Mouse (Mus musculus) kidney, adult 8-10 months (tissue): Measurements from ENCODE around the gene Steap3.
"Not testable (repeated sequence)": the region's sequence is repeated elsewhere in the genome, so short reads cannot be mapped to it uniquely, and the experiment has no call there.

Source experiments
- DNase-seq, 2 experiments: peaks; one replicate each; pipeline ENCODE4 v3.0.0; 2022

Steap3 gene

GRCm38 (mm10) chr1:120272605-120273004, at the start of gene Steap3:
TSS of gene Steap3 (minus strand) at chr1:120272705.
- no peak for DNase-seq

- DNase-seq = no peak
Measured at GRCm38 (mm10) chr1:120321270-120322021, 48.9 kb upstream of the Steap3 start.

- DNase-seq = no peak
Measured at GRCm38 (mm10) chr1:120305801-120306200, 33.3 kb upstream of the Steap3 start.

- no peak for DNase-seq
Measured at GRCm38 (mm10) chr1:120296936-120297335, 24.4 kb upstream of the Steap3 start.

- DNase-seq = no peak
Measured at GRCm38 (mm10) chr1:120293803-120294202, 21.3 kb upstream of the Steap3 start.

GRCm38 (mm10) chr1:120291709-120292108, 19.2 kb upstream of the Steap3 start:
- DNase-seq = no peak

GRCm38 (mm10) chr1:120289843-120290242, 17.3 kb upstream of the Steap3 start:
- DNase-seq = no peak

GRCm38 (mm10) chr1:120287679-120288078, 15.2 kb upstream of the Steap3 start:
- DNase-seq = no peak

GRCm38 (mm10) chr1:120276058-120276457, 3.6 kb upstream of the Steap3 start:
- DNase-seq = not testable (repeated sequence)

- DNase-seq = no peak
Measured at GRCm38 (mm10) chr1:120275224-120275623, 2.7 kb upstream of the Steap3 start.

- DNase-seq = no peak
Measured at GRCm38 (mm10) chr1:120270882-120271281, 1.6 kb downstream of the Steap3 start.

- no peak for DNase-seq
Measured at GRCm38 (mm10) chr1:120270115-120270514, 2.4 kb downstream of the Steap3 start.

GRCm38 (mm10) chr1:120267631-120268030, 4.9 kb downstream of the Steap3 start:
- DNase-seq = no peak

GRCm38 (mm10) chr1:120266460-120266859, 6.0 kb downstream of the Steap3 start:
- no peak for DNase-seq

- peak; percentile 92 to 93 for DNase-seq
Measured at GRCm38 (mm10) chr1:120264861-120265686, 7.4 kb downstream of the Steap3 start.

- DNase-seq = peak; percentile 36 to 68
Measured at GRCm38 (mm10) chr1:120263226-120263625, 9.3 kb downstream of the Steap3 start.

GRCm38 (mm10) chr1:120261166-120261565, 11.3 kb downstream of the Steap3 start:
- DNase-seq = no peak

- DNase-seq = no peak
Measured at GRCm38 (mm10) chr1:120259249-120259648, 13.3 kb downstream of the Steap3 start.

GRCm38 (mm10) chr1:120258744-120259143, 13.8 kb downstream of the Steap3 start:
- no peak for DNase-seq

- DNase-seq = no peak
Measured at GRCm38 (mm10) chr1:120258245-120258644, 14.3 kb downstream of the Steap3 start.

- no peak for DNase-seq
Measured at GRCm38 (mm10) chr1:120253751-120254150, 18.8 kb downstream of the Steap3 start.

GRCm38 (mm10) chr1:120252519-120253160, 19.9 kb downstream of the Steap3 start:
- DNase-seq = no peak

- no peak for DNase-seq
Measured at GRCm38 (mm10) chr1:120251193-120251592, 21.3 kb downstream of the Steap3 start.
